Mouse (Mus musculus) forebrain, embryonic 15.5 days (tissue): ENCODE data around the gene Slc25a22. TPM values are rescaled to one million over a fixed set of nuclear protein-coding genes. Genes with fewer than 3 reads are reported as not detected.

Experiments
- ATAC-seq: fragments of 200-750 bp; cut with Nextera tagmentation; replicated peaks from 2 replicates; pipeline ENCODE4 v1.8.0; 2017; ENCODE audit warnings: mild to moderate bottlenecking, moderate TSS enrichment, moderate library complexity
- H3K27ac ChIP-seq: fragments of 300-500 bp; sonication (generic); replicated peaks from 2 replicates; pipeline ENCODE4 v1.5.1; 2015; ENCODE audit warnings: mild to moderate bottlenecking, inconsistent platforms
- H3K27me3 ChIP-seq: fragments of 300-500 bp; sonication (generic); 2 replicates; pipeline ENCODE4 v1.6.1; 2015; ENCODE audit warnings: inconsistent platforms
- H3K36me3 ChIP-seq: fragments of 300-500 bp; sonication (generic); 2 replicates; pipeline ENCODE4 v1.6.1; 2015; ENCODE audit warnings: mild to moderate bottlenecking, inconsistent platforms
- H3K4me1 ChIP-seq: fragments of 300-500 bp; sonication (generic); 2 replicates; pipeline ENCODE4 v1.6.1; 2015; ENCODE audit warnings: inconsistent platforms
- H3K4me2 ChIP-seq: fragments of 300-500 bp; sonication (generic); replicated peaks from 2 replicates; pipeline ENCODE4 v1.6.1; 2015; ENCODE audit warnings: mild to moderate bottlenecking, inconsistent platforms
- H3K4me3 ChIP-seq: fragments of 300-500 bp; sonication (generic); 2 replicates; pipeline ENCODE4 v1.5.1; 2015; ENCODE audit warnings: mild to moderate bottlenecking, inconsistent platforms
- H3K9ac ChIP-seq: fragments of 300-500 bp; sonication (generic); replicated peaks from 2 replicates; pipeline ENCODE4 v1.6.1; 2015; ENCODE audit warnings: mild to moderate bottlenecking, inconsistent platforms
- H3K9me3 ChIP-seq: fragments of 300-500 bp; sonication (generic); 2 replicates; pipeline ENCODE4 v1.6.1; 2016; ENCODE audit warnings: inconsistent platforms
- WGBS: fragments of 180-500 bp; shearing (Covaris S2); methylation state at CpG from one replicate; pipeline ENCODE4 v1.1.7; 2015; ENCODE audit warnings: mixed read lengths; 5-methylcytosine and 5-hydroxymethylcytosine counted together
- polyA plus RNA-seq: library from polyadenylated mRNA; unstranded; fragments of >200 nt; fragmentation: Nextera tagmentation; extraction: Ambion mirVana; gene quantifications from 2 replicates; pipeline ENCODE4 v1.2.1, GENCODE M21; 2015

Gene Slc25a22
- polyA plus RNA-seq, 1 experiment from 2014 or later, result 86.3 TPM

- Histone ChIP-seq H3K4me1 (peaks cover 24% of the 10 kb centered on the region), H3K9ac (no peak overlapping the region), H3K27ac (no peak overlapping the region), H3K36me3 (peaks cover 9% of the 10 kb centered on the region; the same call in 1 of the 2 replicates), H3K4me3 (peak overlapping the region; percentile 32), H3K27me3 (peaks cover 72% of the 10 kb centered on the region), H3K9me3 (no peaks in the 10 kb centered on the region), H3K4me2 (peak overlapping the region; percentile 54; the same call in 1 of the 2 replicates)
- no peak for ATAC-seq
- 12% methylated on average over 5 of the region's 5 CpGs for WGBS
Measured at GRCm38 (mm10) chr7:141462333-141462821, 24.7 kb upstream of the Slc25a22 start.

- no peak for ATAC-seq
- WGBS, result 3% methylated on average over 59 of the region's 59 CpGs
- Histone ChIP-seq H3K4me1 (peaks cover 18% of the 10 kb centered on the region), H3K27me3 (peaks cover 71% of the 10 kb centered on the region), H3K27ac (no peak overlapping the region), H3K4me2 (peak overlapping the region; percentile 54), H3K9me3 (no peaks in the 10 kb centered on the region), H3K9ac (peak overlapping the region; percentile 30; the same call in 1 of the 2 replicates), H3K4me3 (peak overlapping the region; percentile 32), H3K36me3 (peaks cover 9% of the 10 kb centered on the region; the same call in 1 of the 2 replicates)
Measured at GRCm38 (mm10) chr7:141461521-141462332, 24.0 kb upstream of the Slc25a22 start.

DNA sequence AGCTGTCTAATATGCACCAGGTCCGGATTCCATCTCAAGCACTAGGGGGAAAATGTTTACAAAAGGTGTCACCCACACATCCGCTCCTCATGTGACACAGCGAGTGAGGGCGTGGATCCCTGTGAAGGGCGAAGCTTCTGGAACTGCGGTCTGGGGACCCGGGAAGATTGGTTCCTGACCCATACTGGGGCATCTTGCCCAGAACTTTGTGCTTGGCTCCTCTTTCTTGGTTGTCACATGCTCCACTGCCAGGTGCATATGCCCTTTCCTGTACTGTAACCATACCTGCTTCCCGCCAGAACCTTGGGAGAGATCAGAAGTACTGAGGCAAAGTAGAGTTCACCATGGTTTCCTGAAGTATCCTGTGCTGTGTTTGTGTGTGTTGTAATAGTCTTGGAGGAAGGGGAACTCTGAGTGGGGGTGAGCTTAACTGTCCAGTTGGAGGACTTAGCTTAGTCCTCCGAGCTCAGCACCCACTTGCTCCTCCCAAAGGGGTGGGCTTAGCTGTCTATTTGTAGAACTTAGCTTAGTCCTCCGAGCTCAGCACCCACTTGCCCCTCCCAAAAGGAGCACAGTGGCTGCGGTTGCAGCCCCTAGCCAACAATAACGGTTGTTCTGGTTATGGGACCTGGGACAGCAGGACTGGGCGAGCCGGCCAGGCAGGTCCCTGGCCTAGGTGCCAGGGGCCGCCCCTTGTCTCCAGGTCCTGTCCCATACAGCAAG, 22.9 kb upstream of the Slc25a22 start, which contains the start of gene Cracr2b:
TSS of gene Cracr2b (plus strand) at position 704 of the 723 bp plus-strand sequence.
- Histone ChIP-seq H3K27me3 (peaks cover 60% of the 10 kb centered on the region), H3K36me3 (peaks cover 9% of the 10 kb centered on the region; the same call in 1 of the 2 replicates), H3K9ac (peak within 1 kb of the TSS; percentile 30; the same call in 1 of the 2 replicates), H3K4me2 (peak within 1 kb of the TSS; percentile 54), H3K9me3 (no peaks in the 10 kb centered on the region), H3K4me1 (peaks cover 26% of the 10 kb centered on the region), H3K27ac (no peak within 1 kb of the TSS), H3K4me3 (peak within 1 kb of the TSS; percentile 32)
- no peak for ATAC-seq
- 76% methylated on average over 15 of the region's 15 CpGs for whole genome bisulfite sequencing

DNA sequence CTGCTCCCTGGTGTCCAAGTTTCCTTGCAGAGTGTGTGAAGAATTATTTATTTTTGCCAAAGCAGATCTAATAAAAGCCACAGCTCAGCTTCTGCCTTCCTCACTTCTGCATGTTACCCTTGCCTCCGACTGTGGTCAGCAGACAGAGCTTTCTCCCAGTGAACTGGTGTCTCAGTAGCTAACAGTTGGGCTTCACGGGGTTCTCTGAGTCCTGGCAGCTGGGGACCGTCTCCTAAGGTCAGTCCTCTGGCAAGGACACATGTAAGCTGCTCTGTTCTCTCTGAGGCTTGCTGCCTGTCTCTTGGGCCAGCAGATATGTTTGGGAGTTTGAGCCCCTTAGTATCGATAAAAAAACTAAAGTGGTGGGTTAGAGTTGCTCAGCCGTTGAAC, 22.3 kb upstream of the Slc25a22 start:
- Histone ChIP-seq H3K27ac (no peak overlapping the region), H3K27me3 (peaks cover 55% of the 10 kb centered on the region), H3K4me1 (peaks cover 29% of the 10 kb centered on the region), H3K4me2 (no peak overlapping the region), H3K9me3 (no peaks in the 10 kb centered on the region), H3K36me3 (peaks cover 9% of the 10 kb centered on the region; the same call in 1 of the 2 replicates), H3K9ac (no peak overlapping the region), H3K4me3 (no peak overlapping the region)
- ATAC-seq, result no peak
- WGBS, result 86% methylated on average over 5 of the region's 5 CpGs

GRCm38 (mm10) chr7:141459301-141459711, 21.6 kb upstream of the Slc25a22 start:
- H3K36me3 ChIP-seq, result peaks cover 9% of the 10 kb centered on the region; the same call in 1 of the 2 replicates
- WGBS, result 92% methylated on average over 17 of the region's 17 CpGs
- no peak for ATAC-seq
- no peaks in the 10 kb centered on the region for H3K9me3 ChIP-seq
- H3K9ac ChIP-seq, result no peak overlapping the region
- H3K4me1 ChIP-seq, result peaks cover 29% of the 10 kb centered on the region
- H3K27me3 ChIP-seq, result peaks cover 48% of the 10 kb centered on the region
- H3K4me3 ChIP-seq, result no peak overlapping the region
- H3K4me2 ChIP-seq, result no peak overlapping the region
- H3K27ac ChIP-seq, result no peak overlapping the region

DNA sequence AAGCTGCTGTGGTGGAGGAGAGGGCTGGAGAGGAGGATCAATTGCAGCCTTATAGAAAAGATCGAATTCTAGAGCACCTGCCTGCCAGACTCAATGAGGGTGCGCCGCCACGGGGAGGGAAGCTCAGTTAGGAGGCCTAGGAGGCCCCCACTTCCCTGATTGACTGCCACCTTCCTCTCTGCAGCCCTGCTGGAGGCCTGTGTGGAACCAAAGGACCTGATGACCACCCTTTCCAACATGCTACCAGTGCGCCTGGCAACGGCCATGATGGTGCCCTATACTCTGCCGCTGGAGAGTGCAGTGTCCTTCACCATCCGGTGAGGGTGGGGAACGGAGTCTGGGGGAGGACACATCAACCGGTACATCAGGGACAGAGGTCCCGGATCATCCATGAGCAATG, 21.0 kb upstream of the Slc25a22 start:
- no peak overlapping the region for H3K9ac ChIP-seq
- no peak overlapping the region for H3K4me3 ChIP-seq
- peaks cover 29% of the 10 kb centered on the region for H3K4me1 ChIP-seq
- ATAC-seq, result no peak
- peaks cover 42% of the 10 kb centered on the region for H3K27me3 ChIP-seq
- 93% methylated on average over 11 of the region's 11 CpGs for WGBS
- no peak overlapping the region for H3K27ac ChIP-seq
- H3K4me2 ChIP-seq, result no peak overlapping the region
- peaks cover 9% of the 10 kb centered on the region; the same call in 1 of the 2 replicates for H3K36me3 ChIP-seq
- no peaks in the 10 kb centered on the region for H3K9me3 ChIP-seq

DNA sequence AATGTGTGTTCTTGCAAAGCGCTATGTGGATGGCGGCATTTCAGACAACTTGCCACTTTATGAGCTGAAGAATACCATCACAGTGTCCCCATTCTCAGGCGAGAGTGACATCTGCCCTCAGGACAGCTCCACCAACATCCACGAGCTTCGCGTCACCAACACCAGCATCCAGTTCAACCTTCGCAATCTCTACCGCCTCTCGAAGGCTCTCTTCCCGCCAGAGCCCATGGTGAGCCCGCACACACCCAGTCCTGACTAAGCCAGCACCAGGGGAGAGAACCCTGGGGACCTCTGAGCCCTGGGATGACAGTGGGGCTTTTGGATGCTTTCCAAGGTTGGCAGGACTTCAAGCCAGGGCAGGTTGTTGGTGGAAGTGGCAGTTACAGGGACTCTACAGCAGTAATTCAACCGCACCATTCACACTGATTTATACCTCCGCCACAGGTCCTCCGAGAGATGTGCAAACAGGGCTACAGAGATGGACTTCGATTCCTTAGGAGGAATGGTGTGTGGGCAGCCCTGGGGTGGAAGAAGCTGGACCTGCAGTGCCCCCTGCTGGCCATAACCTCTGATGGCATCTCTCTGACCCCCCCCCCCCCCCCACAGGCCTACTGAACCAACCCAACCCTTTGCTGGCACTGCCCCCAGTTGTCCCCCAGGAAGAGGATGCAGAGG, 20.4 kb upstream of the Slc25a22 start:
- Histone ChIP-seq H3K4me2 (no peak overlapping the region), H3K36me3 (peaks cover 9% of the 10 kb centered on the region; the same call in 1 of the 2 replicates), H3K27ac (no peak overlapping the region), H3K4me1 (peaks cover 29% of the 10 kb centered on the region), H3K9me3 (no peaks in the 10 kb centered on the region), H3K9ac (no peak overlapping the region), H3K27me3 (peaks cover 36% of the 10 kb centered on the region), H3K4me3 (no peak overlapping the region)
- ATAC-seq, result no peak
- 78% methylated on average over 15 of the region's 15 CpGs for WGBS

DNA sequence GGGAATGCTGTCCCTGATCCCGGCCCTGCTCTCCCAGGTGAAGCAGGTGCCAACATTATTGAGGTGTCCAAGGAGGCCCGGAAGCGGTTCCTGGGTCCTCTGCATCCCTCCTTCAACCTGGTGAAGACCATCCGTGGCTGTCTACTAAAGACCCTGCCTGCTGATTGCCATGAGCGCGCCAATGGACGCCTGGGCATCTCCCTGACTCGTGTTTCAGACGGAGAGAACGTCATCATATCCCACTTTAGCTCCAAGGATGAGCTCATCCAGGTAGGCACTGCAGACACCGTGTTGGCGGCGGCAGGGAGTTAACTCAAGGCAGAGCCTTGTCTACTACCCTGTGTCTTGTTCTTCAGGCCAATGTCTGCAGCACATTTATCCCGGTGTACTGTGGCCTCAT, 19.5 kb upstream of the Slc25a22 start:
- H3K27me3 ChIP-seq, result peaks cover 27% of the 10 kb centered on the region
- 92% methylated on average over 14 of the region's 14 CpGs for WGBS
- H3K9ac ChIP-seq, result no peak overlapping the region
- H3K4me3 ChIP-seq, result no peak overlapping the region
- H3K4me1 ChIP-seq, result peaks cover 29% of the 10 kb centered on the region
- peaks cover 11% of the 10 kb centered on the region for H3K36me3 ChIP-seq
- no peaks in the 10 kb centered on the region for H3K9me3 ChIP-seq
- ATAC-seq, result no peak
- H3K4me2 ChIP-seq, result no peak overlapping the region
- no peak overlapping the region for H3K27ac ChIP-seq

DNA sequence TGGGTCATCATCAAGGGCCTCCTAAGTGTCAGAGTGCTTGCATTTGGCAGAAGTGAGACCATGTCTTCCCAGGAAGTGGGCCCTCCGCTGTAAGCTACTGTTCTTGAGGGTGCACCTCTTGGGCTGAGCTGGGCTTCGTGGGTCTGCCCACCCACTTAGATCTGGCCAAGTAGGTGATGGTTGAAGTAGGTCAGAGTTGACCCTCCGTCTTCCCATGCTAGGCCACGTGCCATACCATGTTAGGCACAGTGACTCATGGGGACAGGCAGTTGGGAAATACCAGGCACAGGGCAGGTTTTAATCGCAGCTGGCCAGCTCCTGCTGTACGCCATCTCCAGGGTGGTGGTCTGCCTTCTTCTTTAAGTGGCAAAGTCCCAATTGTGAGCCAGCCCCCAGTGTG, 19.0 kb upstream of the Slc25a22 start:
- Histone ChIP-seq H3K27me3 (peaks cover 22% of the 10 kb centered on the region), H3K4me3 (0 out of 2 replicates have a peak overlapping the region, but pooled peaks have one; percentile 88), H3K4me1 (peaks cover 24% of the 10 kb centered on the region), H3K9ac (no peak overlapping the region), H3K4me2 (no peak overlapping the region; the same call in 1 of the 2 replicates), H3K9me3 (no peaks in the 10 kb centered on the region), H3K36me3 (peaks cover 16% of the 10 kb centered on the region), H3K27ac (no peak overlapping the region)
- ATAC-seq, result no peak
- WGBS, result 94% methylated on average over 6 of the region's 6 CpGs

DNA sequence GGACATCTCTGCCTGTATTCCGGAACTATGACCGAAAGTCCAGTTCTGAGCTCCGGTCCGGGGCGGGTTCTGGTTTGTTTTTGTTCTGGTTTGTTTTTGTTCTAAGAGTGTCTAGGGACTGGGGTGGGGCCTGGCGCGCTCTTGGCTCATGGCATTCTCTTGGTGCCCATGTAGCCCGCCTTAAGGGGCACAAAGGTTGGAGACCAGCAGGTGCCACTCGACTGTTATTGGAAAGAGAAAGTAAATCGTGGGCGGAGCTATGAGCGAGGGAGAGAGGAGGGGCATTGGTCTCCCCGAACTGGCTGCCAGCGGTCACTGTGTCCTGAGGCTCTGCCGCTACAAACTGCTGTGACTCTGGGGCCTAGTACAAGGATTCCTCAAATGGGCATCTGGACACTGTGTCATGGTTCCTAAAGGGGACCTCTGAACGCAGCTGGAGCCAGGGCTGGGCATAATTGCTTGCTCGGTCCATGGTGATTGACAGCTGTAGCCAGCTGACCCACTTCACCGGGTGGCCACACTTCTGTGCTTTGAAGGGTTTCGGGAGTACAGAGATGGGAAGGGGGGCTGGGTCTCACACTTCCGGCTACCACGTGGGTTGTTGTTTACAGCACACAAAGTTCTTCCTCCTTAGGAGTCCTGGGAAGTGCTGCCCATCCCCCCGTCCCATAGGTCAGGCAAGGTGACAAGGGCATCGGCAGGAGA, 18.1 kb upstream of the Slc25a22 start:
- H3K27ac ChIP-seq, result peak overlapping the region; percentile 72
- peak overlapping the region; percentile 97 for H3K4me2 ChIP-seq
- peak overlapping the region; percentile 85 for H3K9ac ChIP-seq
- H3K27me3 ChIP-seq, result peaks cover 13% of the 10 kb centered on the region
- H3K9me3 ChIP-seq, result no peaks in the 10 kb centered on the region
- peak overlapping the region; percentile 88 for H3K4me3 ChIP-seq
- ATAC-seq, result peak; percentile 18
- H3K36me3 ChIP-seq, result peaks cover 25% of the 10 kb centered on the region
- 2% methylated on average over 23 of the region's 23 CpGs for WGBS
- H3K4me1 ChIP-seq, result peaks cover 20% of the 10 kb centered on the region

DNA sequence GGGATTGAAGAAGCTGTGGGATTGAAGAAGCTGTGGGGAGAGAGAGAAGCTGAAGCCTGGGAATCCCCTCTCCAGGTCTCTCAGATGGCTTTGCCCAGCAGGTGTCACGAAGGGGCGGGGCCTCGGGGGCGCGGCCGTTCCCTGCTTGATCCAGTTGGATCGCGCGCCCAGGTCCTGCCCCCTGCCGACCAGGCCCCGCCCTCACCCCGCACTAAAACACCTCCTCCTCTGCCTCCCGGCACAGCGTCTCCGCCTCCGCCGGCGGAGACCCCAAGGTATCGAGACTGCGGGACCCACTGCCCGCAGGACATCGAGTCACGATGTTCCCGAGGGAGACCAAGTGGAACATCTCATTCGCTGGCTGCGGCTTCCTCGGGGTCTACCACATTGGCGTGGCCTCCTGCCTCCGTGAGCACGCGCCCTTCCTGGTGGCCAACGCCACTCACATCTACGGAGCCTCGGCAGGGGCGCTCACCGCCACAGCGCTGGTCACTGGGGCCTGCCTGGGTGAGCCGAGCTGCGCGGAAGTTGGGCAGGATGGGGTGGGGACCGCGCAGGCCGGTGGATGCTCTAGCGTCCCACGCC, 17.4 kb upstream of the Slc25a22 start, which contains the start of gene Pnpla2:
TSS of gene Pnpla2 (plus strand) at position 232 of the 585 bp plus-strand sequence.
- under 1% methylated on average over 43 of the region's 45 CpGs for WGBS
- Histone ChIP-seq H3K36me3 (peaks cover 30% of the 10 kb centered on the region), H3K4me1 (peaks cover 20% of the 10 kb centered on the region), H3K9me3 (no peaks in the 10 kb centered on the region), H3K27me3 (0 out of 2 replicates have a peak, but pooled peaks cover 6% of the 10 kb centered on the region), H3K27ac (peak within 1 kb of the TSS; percentile 72), H3K4me2 (peak within 1 kb of the TSS; percentile 97), H3K4me3 (peak within 1 kb of the TSS; percentile 88), H3K9ac (peak within 1 kb of the TSS; percentile 85)
- ATAC-seq, result peak; percentile 74
